Mouse (Mus musculus): ENCODE data around the gene Rab32. TPM values are rescaled to one million over a fixed set of nuclear protein-coding genes. Genes with fewer than 3 reads are reported as not detected.
"Not testable (repeated sequence)": the region's sequence is repeated elsewhere in the genome, so short reads cannot be mapped to it uniquely, and the experiment has no call there.

Gene Rab32
- polyA plus RNA-seq (2012; rRNA removed): 6.1 and 9.1 TPM in 2 replicates

- Histone ChIP-seq H3K4me3 (ENCODE audit: insufficient read depth, low read depth, low read length) (peak within 1 kb of the TSS; percentile 87), H3K27ac (ENCODE audit: insufficient read depth, low read depth, low read length) (peak within 1 kb of the TSS; percentile 61), H3K4me1 (ENCODE audit: control insufficient read depth, insufficient read depth, low read length) (peaks cover 10% of the 10 kb centered on the region), H3K27me3 (replicated peaks; ENCODE audit: control insufficient read depth, insufficient read depth, low read length) (no peaks in the 10 kb centered on the region), H3K36me3 (ENCODE audit: control insufficient read depth, insufficient read depth, low read length) (no peaks in the 10 kb centered on the region)
- WGBS: under 1% methylated on average over 51 of the region's 51 CpGs
- DNase-seq: peak; percentile 95
- TF ChIP-seq POLR2A (IDR thresholded peaks at IDR 0.05; ENCODE audit: low read depth, low read length): no peak
- peak; percentile 95 for TF ChIP-seq CTCF (conservative IDR thresholded peaks at IDR 0.05; ENCODE audit: insufficient read depth, insufficient read length, low read depth, low read length)
Observed at GRCm38 (mm10) chr10:10557570-10558336, at the start of gene Rab32. Rab32 (minus strand) TSS chr10:10558265.

GRCm38 (mm10) chr10:10600771-10601170, 42.7 kb upstream of the Rab32 start:
- H3K36me3 ChIP-seq (ENCODE audit: control insufficient read depth, insufficient read depth, low read length): no peaks in the 10 kb centered on the region
- WGBS: 60% methylated on average over 3 of the region's 3 CpGs

GRCm38 (mm10) chr10:10597495-10597894, 39.4 kb upstream of the Rab32 start:
- H3K27me3 ChIP-seq (replicated peaks; ENCODE audit: control insufficient read depth, insufficient read depth, low read length); H3K27ac ChIP-seq (ENCODE audit: insufficient read depth, low read depth, low read length); H3K36me3 ChIP-seq (ENCODE audit: control insufficient read depth, insufficient read depth, low read length); H3K4me1 ChIP-seq (ENCODE audit: control insufficient read depth, insufficient read depth, low read length); DNase-seq; H3K4me3 ChIP-seq (ENCODE audit: insufficient read depth, low read depth, low read length): not testable (repeated sequence)
- 92% methylated on average over 2 of the region's 2 CpGs for WGBS

More at GRCm38 (mm10) chr10:10600771-10601170, 42.7 kb upstream of the Rab32 start:
- no peak overlapping the region for H3K27ac ChIP-seq (ENCODE audit: insufficient read depth, low read depth, low read length)
- TF ChIP-seq CTCF (conservative IDR thresholded peaks at IDR 0.05; ENCODE audit: insufficient read depth, insufficient read length, low read depth, low read length) (no peak), POLR2A (IDR thresholded peaks at IDR 0.05; ENCODE audit: low read depth, low read length) (no peak)
- no peaks in the 10 kb centered on the region for H3K27me3 ChIP-seq (replicated peaks; ENCODE audit: control insufficient read depth, insufficient read depth, low read length)
- no peaks in the 10 kb centered on the region for H3K4me1 ChIP-seq (ENCODE audit: control insufficient read depth, insufficient read depth, low read length)
- no peak for DNase-seq
- H3K4me3 ChIP-seq (ENCODE audit: insufficient read depth, low read depth, low read length): no peak overlapping the region

- Histone ChIP-seq H3K27me3 (replicated peaks; ENCODE audit: control insufficient read depth, insufficient read depth, low read length) (no peaks in the 10 kb centered on the region), H3K4me3 (ENCODE audit: insufficient read depth, low read depth, low read length) (no peak overlapping the region), H3K4me1 (ENCODE audit: control insufficient read depth, insufficient read depth, low read length) (no peaks in the 10 kb centered on the region), H3K27ac (ENCODE audit: insufficient read depth, low read depth, low read length) (no peak overlapping the region), H3K36me3 (ENCODE audit: control insufficient read depth, insufficient read depth, low read length) (no peaks in the 10 kb centered on the region)
- no peak for TF ChIP-seq POLR2A (IDR thresholded peaks at IDR 0.05; ENCODE audit: low read depth, low read length)
- WGBS: 71% methylated on average over 3 of the region's 3 CpGs
- DNase-seq: no peak
Observed at GRCm38 (mm10) chr10:10580811-10581210, 22.7 kb upstream of the Rab32 start.

- Histone ChIP-seq H3K36me3 (ENCODE audit: control insufficient read depth, insufficient read depth, low read length) (no peaks in the 10 kb centered on the region), H3K4me1 (ENCODE audit: control insufficient read depth, insufficient read depth, low read length) (no peaks in the 10 kb centered on the region), H3K27me3 (replicated peaks; ENCODE audit: control insufficient read depth, insufficient read depth, low read length) (no peaks in the 10 kb centered on the region), H3K27ac (ENCODE audit: insufficient read depth, low read depth, low read length) (no peak overlapping the region), H3K4me3 (ENCODE audit: insufficient read depth, low read depth, low read length) (no peak overlapping the region)
- no peak for TF ChIP-seq CTCF (conservative IDR thresholded peaks at IDR 0.05; ENCODE audit: insufficient read depth, insufficient read length, low read depth, low read length)
- no peak for TF ChIP-seq POLR2A (IDR thresholded peaks at IDR 0.05; ENCODE audit: low read depth, low read length)
- WGBS: 76% methylated on average over 1 of the region's 1 CpGs
- no peak for DNase-seq
Observed at GRCm38 (mm10) chr10:10579821-10580220, 21.8 kb upstream of the Rab32 start.

- 34% methylated on average over 5 of the region's 5 CpGs for WGBS
- Histone ChIP-seq H3K4me3 (ENCODE audit: insufficient read depth, low read depth, low read length) (no peak overlapping the region), H3K27ac (ENCODE audit: insufficient read depth, low read depth, low read length) (no peak overlapping the region), H3K4me1 (ENCODE audit: control insufficient read depth, insufficient read depth, low read length) (peaks cover 10% of the 10 kb centered on the region), H3K27me3 (replicated peaks; ENCODE audit: control insufficient read depth, insufficient read depth, low read length) (no peaks in the 10 kb centered on the region), H3K36me3 (ENCODE audit: control insufficient read depth, insufficient read depth, low read length) (no peaks in the 10 kb centered on the region)
- TF ChIP-seq CTCF (conservative IDR thresholded peaks at IDR 0.05; ENCODE audit: insufficient read depth, insufficient read length, low read depth, low read length): no peak
- TF ChIP-seq POLR2A (IDR thresholded peaks at IDR 0.05; ENCODE audit: low read depth, low read length): no peak
- DNase-seq: no peak
Observed at GRCm38 (mm10) chr10:10558337-10558711, 259 bp upstream of the Rab32 start.

- 2% methylated on average over 8 of the region's 8 CpGs for WGBS
- Histone ChIP-seq H3K36me3 (ENCODE audit: control insufficient read depth, insufficient read depth, low read length) (no peaks in the 10 kb centered on the region), H3K4me3 (ENCODE audit: insufficient read depth, low read depth, low read length) (peak overlapping the region; percentile 87), H3K27ac (ENCODE audit: insufficient read depth, low read depth, low read length) (peak overlapping the region; percentile 61), H3K4me1 (ENCODE audit: control insufficient read depth, insufficient read depth, low read length) (peaks cover 10% of the 10 kb centered on the region), H3K27me3 (replicated peaks; ENCODE audit: control insufficient read depth, insufficient read depth, low read length) (no peaks in the 10 kb centered on the region)
- no peak for TF ChIP-seq POLR2A (IDR thresholded peaks at IDR 0.05; ENCODE audit: low read depth, low read length)
- no peak for TF ChIP-seq CTCF (conservative IDR thresholded peaks at IDR 0.05; ENCODE audit: insufficient read depth, insufficient read length, low read depth, low read length)
- DNase-seq: peak; percentile 85
Observed at GRCm38 (mm10) chr10:10557085-10557484, 980 bp downstream of the Rab32 start.

Measured in kidney, adult 2 months (tissue).